9 mouse cellular contexts compared by ENCODE assay signal in genomic region chr15:83375136-83375535, GRCm38 (mm10). TPM values are rescaled to one million over a fixed set of nuclear protein-coding genes. Genes with fewer than 3 reads are reported as not detected.
DNase-seq lines count a peak whose midpoint lies in the region; ATAC-seq lines count a peak whose summit lies in the region.
"Had no signal": no experiment of that assay in that cellular context is flagged by ENCODE, and none has a peak within 500 bp of the region (broad histone marks: within the 10 kb centered on the region; RNA-seq: fewer than 3 reads in every experiment).

No protein-coding gene starts in this region.

- no peak overlapping the region; the same call in 1 of the 2 replicates for H3K9ac ChIP-seq in liver, embryonic 15.5 days
- H3K9ac ChIP-seq: limb, embryonic 15.5 days had no signal

- 13% methylated on average over 4 of the region's 4 CpGs for WGBS in liver, embryonic 15.5 days (ENCODE audit: insufficient replicate concordance)

- no peaks in the 10 kb centered on the region for H3K9me3 ChIP-seq in liver, embryonic 15.5 days (replicated peaks)
- H3K9me3 ChIP-seq: limb, embryonic 15.5 days had no signal

- H3K27ac ChIP-seq in liver, embryonic 15.5 days (replicated peaks), result peak overlapping the region; percentile 89
- H3K27ac ChIP-seq: limb, embryonic 15.5 days had no signal

- no peak for ATAC-seq in CD4-positive, CD25-positive, alpha-beta regulatory T cell, adult 4 months
- ATAC-seq in liver, embryonic 15.5 days (ENCODE audit: insufficient read depth), result peak; percentile 88

- peak; percentile 24 for DNase-seq in CD4-positive, CD25-positive, alpha-beta regulatory T cell, adult 2 months (ENCODE audit: low read depth, low spot score)
- peak; percentile 59 to 85 for DNase-seq in adrenal gland, adult (ENCODE audit: inconsistent age in 2 of 2, low spot score in 1 of 2)
- DNase-seq in embryo, embryonic 11 days, result peak; percentile 66
- peak; percentile 50 to 73 for DNase-seq in heart, adult 9 months (ENCODE audit: low spot score in 2 of 2)
- DNase-seq in kidney, postnatal 14 days, result peak; percentile 72
- peak; percentile 60 to 62 for DNase-seq in right cerebral cortex, adult 2 months (ENCODE audit: low spot score in 2 of 2)

- no peaks in the 10 kb centered on the region for H3K27me3 ChIP-seq in liver, embryonic 15.5 days
- H3K27me3 ChIP-seq: limb, embryonic 15.5 days had no signal

- H3K4me2 ChIP-seq in liver, embryonic 15.5 days, result peak overlapping the region; percentile 52
- H3K4me2 ChIP-seq: limb, embryonic 15.5 days had no signal

- peaks cover 67% of the 10 kb centered on the region for H3K36me3 ChIP-seq in liver, embryonic 15.5 days (replicated peaks)

- H3K4me1 ChIP-seq in liver, embryonic 15.5 days (replicated peaks), result peaks cover 64% of the 10 kb centered on the region
- H3K4me1 ChIP-seq: limb, embryonic 15.5 days had no signal

- peak overlapping the region; percentile 27 for H3K4me3 ChIP-seq in liver, embryonic 15.5 days (replicated peaks)
- H3K4me3 ChIP-seq: limb, embryonic 15.5 days had no signal

RNA-seq across cellular contexts. Expression of gene Arfgap3, which starts 25.1 kb away (rescaled TPM):
- 10 to 100 TPM in 1 of 2 experiments, 1 to 10 TPM in 1; 9.3 to 14.6 TPM for polyA plus RNA-seq in CD4-positive, CD25-positive, alpha-beta regulatory T cell, adult 4 months (2017; shearing (Covaris generic))
- polyA plus RNA-seq in liver, embryonic 15.5 days (2015; fragmentation: Nextera tagmentation; extraction: Ambion mirVana), result 15.4 TPM in 2 replicates
